Mouse (Mus musculus) mammary gland, adult 2 months (tissue): ENCODE data around the gene Il23r. TPM values are rescaled to one million over a fixed set of nuclear protein-coding genes. Genes with fewer than 3 reads are reported as not detected.

Experiments
- polyA plus RNA-seq: library from polyadenylated mRNA; depleted of rRNA; stranded (reverse); fragments of >200 nt; gene quantifications from 2 replicates; pipeline ENCODE4 v1.2.3, GENCODE M21; 2012; ENCODE audit warnings: low replicate concordance; rRNA removed

Gene Il23r
- 0.10 and 0.14 TPM in 2 replicates for polyA plus RNA-seq

DNA sequence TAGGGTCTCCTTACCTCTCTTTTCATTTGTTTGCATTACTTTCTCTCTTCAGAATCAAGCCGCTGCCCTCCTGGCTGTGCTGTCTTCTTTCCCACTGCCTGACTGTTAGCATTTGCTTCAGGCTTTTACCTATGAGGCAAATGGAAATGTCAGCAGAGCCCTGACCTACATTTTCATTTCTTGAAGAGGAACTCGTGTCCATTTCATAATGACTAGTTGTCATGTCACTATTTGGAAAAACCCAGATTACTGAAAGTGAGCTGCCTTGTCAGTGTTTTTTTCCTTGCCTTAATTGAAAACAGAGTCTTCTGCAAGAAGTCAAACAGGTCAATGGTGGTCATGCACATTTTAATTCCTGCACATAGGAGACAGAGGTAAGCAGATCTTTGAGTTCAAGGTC lies at the start of gene Il23r:
Il23r (minus strand) TSS at position 101 of the 400 bp plus-strand sequence.

DNA sequence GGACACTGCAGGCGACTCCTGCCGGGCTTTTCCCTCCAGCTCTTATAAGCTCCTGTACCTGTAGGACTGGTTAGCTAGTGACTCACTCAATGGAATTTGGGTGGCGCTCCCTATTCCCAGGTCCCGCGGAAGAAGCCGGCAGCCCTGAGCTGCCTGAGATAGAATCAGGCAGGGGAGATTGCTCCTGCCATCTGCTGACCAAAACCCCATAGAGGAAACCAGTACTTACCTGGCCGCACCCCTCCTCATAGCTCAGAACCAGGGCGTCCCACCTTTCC lies 44.1 kb upstream of the Il23r start, which contains the start of gene Tacstd2:
Tacstd2 (minus strand) TSS at position 20 of the 278 bp plus-strand sequence.

DNA sequence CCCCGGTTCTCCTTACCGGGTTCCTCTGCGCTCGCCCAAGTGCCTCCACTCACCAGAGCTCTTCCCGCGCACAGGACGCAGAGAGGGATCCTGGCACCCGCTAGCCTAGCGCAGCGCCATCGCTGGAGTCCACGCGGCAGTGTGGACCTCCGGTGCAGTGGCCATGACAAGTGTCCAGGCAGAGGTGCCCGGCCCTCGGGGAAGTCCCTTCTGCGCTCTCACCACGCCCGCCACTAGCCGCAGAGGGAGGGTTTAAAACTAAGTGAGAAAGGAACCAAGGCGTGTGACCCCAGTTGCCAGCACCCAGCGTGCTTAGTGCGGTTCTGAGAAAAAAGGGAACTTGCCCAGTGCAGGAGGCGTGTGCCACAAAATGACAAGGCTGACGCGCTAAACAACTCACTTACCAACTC lies 115.7 kb downstream of the Il23r start, which contains the start of gene Il12rb2:
Il12rb2 (minus strand) TSS at position 207 of the 410 bp plus-strand sequence.

Other genes starting within 250 kb of the Il23r start
- gene Il12rb2, start 115.7 kb downstream of the Il23r start, polyA plus RNA-seq = 0.90 and 1.4 TPM in 2 replicates
- 41.8 and 48.2 TPM in 2 replicates for gene Tacstd2, start 43.9 kb upstream of the Il23r start, polyA plus RNA-seq